Mouse (Mus musculus): Measurements from ENCODE around the gene Fnd3c2. TPM values are rescaled to one million over a fixed set of nuclear protein-coding genes. Genes with fewer than 3 reads are reported as not detected.
"Not testable (repeated sequence)": the region's sequence is repeated elsewhere in the genome, so short reads cannot be mapped to it uniquely, and the experiment has no call there.

Gene Fnd3c2
- polyA plus RNA-seq (2014; fragmentation: Nextera tagmentation; extraction: Ambion mirVana), result not detected in 2 replicates

GRCm38 (mm10) chrX:106255276-106255675 lies at the start of gene Fnd3c2:
Gene Fnd3c2, minus strand, starts transcription at chrX:106255376.
- Histone ChIP-seq H3K4me1 (replicated peaks; ENCODE audit: control insufficient read depth, insufficient read depth, low read length) (no peaks in the 10 kb centered on the region), H3K9ac (ENCODE audit: low read depth, low read length) (no peak within 1 kb of the TSS), H3K27me3 (ENCODE audit: control insufficient read depth, insufficient read depth, low read length) (no peaks in the 10 kb centered on the region), H3K36me3 (ENCODE audit: control insufficient read depth, insufficient read depth, low read length) (no peaks in the 10 kb centered on the region), H3K27ac (ENCODE audit: low read depth, low read length) (no peak within 1 kb of the TSS), H3K4me2 (replicated peaks; ENCODE audit: low read depth, low read length) (no peak within 1 kb of the TSS), H3K4me3 (ENCODE audit: low read depth, low read length) (no peak within 1 kb of the TSS), H3K9me3 (ENCODE audit: control insufficient read depth, low read length) (no peaks in the 10 kb centered on the region)
- ATAC-seq (ENCODE audit: low FRiP score), result no peak
- 95% methylated on average over 4 of the region's 4 CpGs for WGBS
- no peak for DNase-seq (ENCODE audit: low spot score)

GRCm38 (mm10) chrX:106284441-106284840 lies 29.3 kb upstream of the Fnd3c2 start:
- H3K36me3 ChIP-seq (ENCODE audit: control insufficient read depth, insufficient read depth, low read length), result no peaks in the 10 kb centered on the region
- H3K4me2 ChIP-seq (replicated peaks; ENCODE audit: low read depth, low read length), result no peak overlapping the region
- no peak overlapping the region for H3K27ac ChIP-seq (ENCODE audit: low read depth, low read length)
- H3K4me1 ChIP-seq (replicated peaks; ENCODE audit: control insufficient read depth, insufficient read depth, low read length), result no peaks in the 10 kb centered on the region
- no peaks in the 10 kb centered on the region for H3K9me3 ChIP-seq (ENCODE audit: control insufficient read depth, low read length)
- 85% methylated on average over 2 of the region's 2 CpGs for WGBS
- no peaks in the 10 kb centered on the region for H3K27me3 ChIP-seq (ENCODE audit: control insufficient read depth, insufficient read depth, low read length)
- ATAC-seq (ENCODE audit: low FRiP score) (no peak), DNase-seq (ENCODE audit: low spot score) (no peak)
- no peak overlapping the region for H3K9ac ChIP-seq (ENCODE audit: low read depth, low read length)
- no peak overlapping the region for H3K4me3 ChIP-seq (ENCODE audit: low read depth, low read length)

GRCm38 (mm10) chrX:106221058-106221457 lies 34.1 kb downstream of the Fnd3c2 start, which contains the start of gene Taf9b:
Gene Taf9b, minus strand, starts transcription at chrX:106221158.
- Histone ChIP-seq H3K4me2 (replicated peaks; ENCODE audit: low read depth, low read length) (peak within 1 kb of the TSS; percentile 39; the same call in 1 of the 2 replicates), H3K9me3 (ENCODE audit: control insufficient read depth, low read length) (no peaks in the 10 kb centered on the region; the same call in 1 of the 2 replicates), H3K36me3 (ENCODE audit: control insufficient read depth, insufficient read depth, low read length) (no peaks in the 10 kb centered on the region), H3K4me1 (replicated peaks; ENCODE audit: control insufficient read depth, insufficient read depth, low read length) (no peaks in the 10 kb centered on the region), H3K9ac (ENCODE audit: low read depth, low read length) (no peak within 1 kb of the TSS), H3K4me3 (ENCODE audit: low read depth, low read length) (no peak within 1 kb of the TSS; the same call in 1 of the 2 replicates), H3K27me3 (ENCODE audit: control insufficient read depth, insufficient read depth, low read length) (no peaks in the 10 kb centered on the region), H3K27ac (ENCODE audit: low read depth, low read length) (no peak within 1 kb of the TSS)
- DNase-seq (ENCODE audit: low spot score) (no peak), ATAC-seq (ENCODE audit: low FRiP score) (no peak)
- WGBS, result 87% methylated on average over 21 of the region's 25 CpGs

- no peaks in the 10 kb centered on the region for H3K36me3 ChIP-seq (ENCODE audit: control insufficient read depth, insufficient read depth, low read length)
- H3K4me1 ChIP-seq (replicated peaks; ENCODE audit: control insufficient read depth, insufficient read depth, low read length), result no peaks in the 10 kb centered on the region
- peak overlapping the region; percentile 65 for H3K27ac ChIP-seq (ENCODE audit: low read depth, low read length)
- 15% methylated on average over 42 of the region's 60 CpGs for WGBS
- peak overlapping the region; percentile 53 for H3K4me3 ChIP-seq (ENCODE audit: low read depth, low read length)
- no peaks in the 10 kb centered on the region for H3K27me3 ChIP-seq (ENCODE audit: control insufficient read depth, insufficient read depth, low read length)
- no peaks in the 10 kb centered on the region; the same call in 1 of the 2 replicates for H3K9me3 ChIP-seq (ENCODE audit: control insufficient read depth, low read length)
- DNase-seq (ENCODE audit: low spot score) (peak; percentile 72), ATAC-seq (ENCODE audit: low FRiP score) (peak; percentile 95)
- H3K4me2 ChIP-seq (replicated peaks; ENCODE audit: low read depth, low read length), result peak overlapping the region; percentile 39
- peak overlapping the region; percentile 59 for H3K9ac ChIP-seq (ENCODE audit: low read depth, low read length)
Observed at GRCm38 (mm10) chrX:106219171-106220032, 35.8 kb downstream of the Fnd3c2 start.

- WGBS, result 88% methylated on average over 2 of the region's 2 CpGs
Observed at GRCm38 (mm10) chrX:106209100-106209499, 46.1 kb downstream of the Fnd3c2 start.

GRCm38 (mm10) chrX:106198904-106199303 lies 56.3 kb downstream of the Fnd3c2 start:
- Histone ChIP-seq H3K36me3 (ENCODE audit: control insufficient read depth, insufficient read depth, low read length) (no peaks in the 10 kb centered on the region), H3K9ac (ENCODE audit: low read depth, low read length) (no peak overlapping the region), H3K4me1 (replicated peaks; ENCODE audit: control insufficient read depth, insufficient read depth, low read length) (no peaks in the 10 kb centered on the region), H3K27me3 (ENCODE audit: control insufficient read depth, insufficient read depth, low read length) (no peaks in the 10 kb centered on the region), H3K27ac (ENCODE audit: low read depth, low read length) (no peak overlapping the region), H3K4me3 (ENCODE audit: low read depth, low read length) (no peak overlapping the region), H3K4me2 (replicated peaks; ENCODE audit: low read depth, low read length) (no peak overlapping the region), H3K9me3 (ENCODE audit: control insufficient read depth, low read length) (no peaks in the 10 kb centered on the region)
- ATAC-seq (ENCODE audit: low FRiP score), result no peak
- WGBS, result 91% methylated on average over 5 of the region's 5 CpGs
- no peak for DNase-seq (ENCODE audit: low spot score)

More at GRCm38 (mm10) chrX:106209100-106209499, 46.1 kb downstream of the Fnd3c2 start:
- no peaks in the 10 kb centered on the region for H3K36me3 ChIP-seq (ENCODE audit: control insufficient read depth, insufficient read depth, low read length)
- H3K9me3 ChIP-seq (ENCODE audit: control insufficient read depth, low read length), result no peaks in the 10 kb centered on the region
- no peak overlapping the region for H3K27ac ChIP-seq (ENCODE audit: low read depth, low read length)
- no peaks in the 10 kb centered on the region for H3K27me3 ChIP-seq (ENCODE audit: control insufficient read depth, insufficient read depth, low read length)
- no peak overlapping the region for H3K4me2 ChIP-seq (replicated peaks; ENCODE audit: low read depth, low read length)
- no peak for ATAC-seq (ENCODE audit: low FRiP score)
- DNase-seq (ENCODE audit: low spot score), result no peak
- H3K4me3 ChIP-seq (ENCODE audit: low read depth, low read length), result no peak overlapping the region
- no peak overlapping the region for H3K9ac ChIP-seq (ENCODE audit: low read depth, low read length)
- H3K4me1 ChIP-seq (replicated peaks; ENCODE audit: control insufficient read depth, insufficient read depth, low read length), result no peaks in the 10 kb centered on the region

- H3K4me2 ChIP-seq (replicated peaks; ENCODE audit: low read depth, low read length), result no peak overlapping the region
- DNase-seq (ENCODE audit: low spot score) (no peak), ATAC-seq (ENCODE audit: low FRiP score) (no peak)
- no peaks in the 10 kb centered on the region for H3K9me3 ChIP-seq (ENCODE audit: control insufficient read depth, low read length)
- no peaks in the 10 kb centered on the region for H3K27me3 ChIP-seq (ENCODE audit: control insufficient read depth, insufficient read depth, low read length)
- no peak overlapping the region for H3K9ac ChIP-seq (ENCODE audit: low read depth, low read length)
- no peaks in the 10 kb centered on the region for H3K4me1 ChIP-seq (replicated peaks; ENCODE audit: control insufficient read depth, insufficient read depth, low read length)
- WGBS, result 70% methylated on average over 5 of the region's 5 CpGs
- H3K27ac ChIP-seq (ENCODE audit: low read depth, low read length), result no peak overlapping the region
- H3K36me3 ChIP-seq (ENCODE audit: control insufficient read depth, insufficient read depth, low read length), result no peaks in the 10 kb centered on the region
- H3K4me3 ChIP-seq (ENCODE audit: low read depth, low read length), result no peak overlapping the region
Observed at GRCm38 (mm10) chrX:106197308-106197707, 57.9 kb downstream of the Fnd3c2 start.

GRCm38 (mm10) chrX:106194361-106194760 lies 60.8 kb downstream of the Fnd3c2 start:
- not testable (repeated sequence) for H3K36me3 ChIP-seq (ENCODE audit: control insufficient read depth, insufficient read depth, low read length); H3K27me3 ChIP-seq (ENCODE audit: control insufficient read depth, insufficient read depth, low read length); ATAC-seq (ENCODE audit: low FRiP score); H3K9me3 ChIP-seq (ENCODE audit: control insufficient read depth, low read length); H3K4me2 ChIP-seq (replicated peaks; ENCODE audit: low read depth, low read length); H3K4me3 ChIP-seq (ENCODE audit: low read depth, low read length); H3K4me1 ChIP-seq (replicated peaks; ENCODE audit: control insufficient read depth, insufficient read depth, low read length); H3K27ac ChIP-seq (ENCODE audit: low read depth, low read length); H3K9ac ChIP-seq (ENCODE audit: low read depth, low read length); DNase-seq (ENCODE audit: low spot score)
- 83% methylated on average over 5 of the region's 6 CpGs for WGBS

- Histone ChIP-seq H3K9ac (ENCODE audit: low read depth, low read length) (no peak overlapping the region), H3K4me2 (replicated peaks; ENCODE audit: low read depth, low read length) (0 out of 2 replicates have a peak overlapping the region, but pooled peaks have one; percentile 11), H3K9me3 (ENCODE audit: control insufficient read depth, low read length) (no peaks in the 10 kb centered on the region), H3K4me3 (ENCODE audit: low read depth, low read length) (no peak overlapping the region), H3K4me1 (replicated peaks; ENCODE audit: control insufficient read depth, insufficient read depth, low read length) (no peaks in the 10 kb centered on the region), H3K27me3 (ENCODE audit: control insufficient read depth, insufficient read depth, low read length) (no peaks in the 10 kb centered on the region), H3K27ac (ENCODE audit: low read depth, low read length) (no peak overlapping the region), H3K36me3 (ENCODE audit: control insufficient read depth, insufficient read depth, low read length) (no peaks in the 10 kb centered on the region)
- 54% methylated on average over 4 of the region's 4 CpGs for WGBS
- no peak for DNase-seq (ENCODE audit: low spot score)
- no peak for ATAC-seq (ENCODE audit: low FRiP score)
Observed at GRCm38 (mm10) chrX:106190091-106190490, 65.1 kb downstream of the Fnd3c2 start.
